Mouse (Mus musculus): ENCODE data around the gene Rad51c. TPM values are rescaled to one million over a fixed set of nuclear protein-coding genes. Genes with fewer than 3 reads are reported as not detected.
"Not testable (repeated sequence)": the region's sequence is repeated elsewhere in the genome, so short reads cannot be mapped to it uniquely, and the experiment has no call there.

Gene Rad51c
- polyA plus RNA-seq, 1 experiment from 2014 or later, result 12.3 TPM

DNA sequence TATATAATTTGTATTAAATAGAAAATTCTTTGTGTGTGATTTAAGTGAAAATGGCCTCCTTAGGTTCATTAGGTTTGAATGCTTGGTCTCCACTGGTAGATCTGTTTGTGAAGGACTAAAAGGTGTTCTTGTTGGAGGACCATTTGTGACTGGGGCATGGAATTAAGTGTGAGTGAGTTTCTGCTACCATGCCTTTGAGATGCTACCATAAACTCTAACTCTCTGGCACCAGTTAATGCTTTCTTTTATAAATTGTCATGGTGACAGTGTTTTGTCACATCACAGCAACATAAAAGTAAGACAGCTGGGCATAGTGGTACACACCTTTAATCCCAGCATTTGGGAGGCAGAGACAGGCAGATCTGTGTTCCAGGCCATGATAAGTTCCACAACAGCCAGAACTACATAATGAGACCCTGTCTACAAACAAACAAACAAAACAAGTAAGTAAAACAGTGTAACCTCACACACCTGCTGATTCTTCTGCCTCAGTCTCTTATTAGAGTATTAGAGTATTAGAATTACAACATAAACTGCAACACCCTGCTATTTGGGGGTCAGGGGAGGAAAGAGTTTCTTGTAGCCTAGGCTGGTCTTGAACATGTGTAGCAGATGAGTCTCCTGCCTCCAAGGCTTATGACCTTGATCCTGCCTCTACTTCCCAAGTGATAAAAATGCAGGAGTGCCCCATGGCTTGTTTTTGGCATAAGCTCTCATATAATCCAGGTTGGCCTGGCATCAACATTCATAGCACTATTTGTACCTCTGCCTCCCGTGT, 22.7 kb upstream of the Rad51c start:
- no peak overlapping the region for H3K4me3 ChIP-seq
- no peak for DNase-seq (ENCODE audit: low spot score)
- H3K27ac ChIP-seq, result no peak overlapping the region
- H3K27me3 ChIP-seq (ENCODE audit: insufficient read depth, poor library complexity, severe bottlenecking), result no peaks in the 10 kb centered on the region
- no peaks in the 10 kb centered on the region for H3K36me3 ChIP-seq
- H3K4me1 ChIP-seq (replicated peaks), result 0 out of 2 replicates have a peak, but pooled peaks cover 3% of the 10 kb centered on the region
- no peaks in the 10 kb centered on the region for H3K9me3 ChIP-seq
- 79% methylated on average over 1 of the region's 1 CpGs for WGBS

DNA sequence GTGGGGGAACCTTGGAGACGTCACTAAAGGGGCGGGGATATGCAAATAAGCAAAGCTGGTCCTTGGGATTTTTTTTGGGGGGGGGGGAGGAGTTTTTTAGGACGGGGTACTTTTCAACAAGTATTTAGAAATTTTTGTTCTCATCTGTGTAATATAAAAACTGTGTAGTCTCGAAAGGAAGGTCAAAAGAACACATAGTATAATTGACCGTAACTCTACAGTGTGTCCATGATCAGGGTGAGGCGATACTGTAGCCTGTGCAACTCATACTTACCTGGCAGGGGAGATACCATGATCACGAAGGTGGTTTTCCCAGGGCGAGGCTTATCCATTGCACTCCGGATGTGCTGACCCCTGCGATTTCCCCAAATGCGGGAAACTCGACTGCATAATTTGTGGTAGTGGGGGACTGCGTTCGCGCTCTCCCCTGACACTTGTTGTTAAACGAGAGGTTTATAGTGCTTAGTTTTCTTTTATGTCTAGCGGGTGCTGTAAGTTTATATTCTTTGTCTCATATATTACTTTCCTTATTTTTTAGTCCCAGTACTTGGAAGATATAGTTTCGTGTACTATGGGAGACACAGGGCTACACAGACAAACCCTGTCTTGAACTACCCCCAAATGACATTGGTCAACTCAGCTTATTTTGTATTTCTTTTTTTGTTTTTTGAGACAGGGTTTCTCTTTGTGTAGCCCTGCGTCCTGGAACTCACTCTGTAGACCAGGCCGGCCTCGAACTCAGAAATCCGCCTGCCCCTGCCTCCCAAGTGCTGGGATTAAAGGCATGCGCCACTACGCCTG, 21.9 kb upstream of the Rad51c start:
- DNase-seq (ENCODE audit: low spot score), result peak; percentile 76
- H3K4me1 ChIP-seq (replicated peaks), result peaks cover 10% of the 10 kb centered on the region
- peak overlapping the region; percentile 95 for H3K27ac ChIP-seq
- peak overlapping the region; percentile 50 for H3K4me3 ChIP-seq
- H3K36me3 ChIP-seq; H3K9me3 ChIP-seq; H3K27me3 ChIP-seq (ENCODE audit: insufficient read depth, poor library complexity, severe bottlenecking): not testable (repeated sequence)
- WGBS, result 2% methylated on average over 24 of the region's 24 CpGs

DNA sequence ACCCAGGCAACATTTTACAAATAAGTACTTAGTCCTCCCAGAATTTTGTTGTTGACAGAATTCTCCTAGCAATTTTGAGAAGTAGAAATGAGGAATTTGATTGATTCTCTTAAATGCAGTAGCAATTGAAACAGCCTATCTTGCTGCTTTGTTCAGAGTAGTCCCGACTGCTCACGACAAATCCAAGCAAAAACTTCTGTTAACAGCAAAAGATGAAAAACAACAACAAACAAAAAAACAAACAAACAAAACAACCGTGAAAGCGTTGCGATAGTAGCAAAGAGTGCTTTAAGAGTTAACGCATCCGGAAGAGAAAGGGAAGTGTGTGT, 21.3 kb upstream of the Rad51c start:
- Histone ChIP-seq H3K36me3 (no peaks in the 10 kb centered on the region), H3K27ac (peak overlapping the region; percentile 95), H3K27me3 (ENCODE audit: insufficient read depth, poor library complexity, severe bottlenecking) (no peaks in the 10 kb centered on the region), H3K9me3 (no peaks in the 10 kb centered on the region), H3K4me3 (peak overlapping the region; percentile 50), H3K4me1 (replicated peaks) (peaks cover 12% of the 10 kb centered on the region)
- DNase-seq (ENCODE audit: low spot score), result no peak
- WGBS, result 2% methylated on average over 7 of the region's 7 CpGs

DNA sequence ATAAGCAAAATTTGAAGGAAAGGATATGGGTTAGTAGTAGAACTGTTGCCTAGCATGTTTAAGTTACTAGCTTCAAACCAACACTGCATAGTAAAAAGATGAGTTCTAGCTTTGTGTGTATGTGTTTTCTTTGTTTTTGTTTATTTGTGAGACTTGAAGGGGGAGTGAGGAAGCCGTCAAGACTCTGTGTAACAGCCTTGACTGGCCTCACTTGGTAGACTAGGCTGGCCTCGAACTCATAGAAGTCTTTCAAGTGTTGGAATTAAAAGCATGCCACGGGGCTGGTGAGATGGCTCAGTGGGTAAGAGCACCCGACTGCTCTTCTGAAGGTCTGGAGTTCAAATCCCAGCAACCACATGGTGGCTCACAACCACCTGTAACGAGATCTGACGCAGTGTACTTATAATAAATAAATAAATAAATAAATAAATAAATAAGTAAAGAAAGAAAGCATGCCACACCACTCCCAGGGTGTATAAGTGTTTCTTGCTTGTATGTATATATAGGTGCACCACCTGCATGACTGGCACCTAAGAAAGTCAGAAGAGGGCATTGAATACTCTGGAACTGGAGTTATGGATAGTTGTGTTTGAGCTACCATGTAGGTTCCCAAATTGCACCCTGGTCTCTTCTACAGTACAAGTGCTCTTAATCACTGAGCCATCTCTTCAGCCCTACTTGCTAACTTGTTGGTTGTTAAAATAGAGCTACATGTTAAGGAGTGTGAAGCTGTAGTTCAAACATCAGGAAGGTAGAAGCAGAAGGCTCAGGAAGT, 19.0 kb upstream of the Rad51c start:
- 59% methylated on average over 6 of the region's 6 CpGs for WGBS
- Histone ChIP-seq H3K4me3 (no peak overlapping the region), H3K27ac (no peak overlapping the region; the same call in 1 of the 2 replicates), H3K27me3 (ENCODE audit: insufficient read depth, poor library complexity, severe bottlenecking) (no peaks in the 10 kb centered on the region), H3K9me3 (no peaks in the 10 kb centered on the region), H3K4me1 (replicated peaks) (peaks cover 12% of the 10 kb centered on the region), H3K36me3 (no peaks in the 10 kb centered on the region)
- DNase-seq (ENCODE audit: low spot score), result no peak

DNA sequence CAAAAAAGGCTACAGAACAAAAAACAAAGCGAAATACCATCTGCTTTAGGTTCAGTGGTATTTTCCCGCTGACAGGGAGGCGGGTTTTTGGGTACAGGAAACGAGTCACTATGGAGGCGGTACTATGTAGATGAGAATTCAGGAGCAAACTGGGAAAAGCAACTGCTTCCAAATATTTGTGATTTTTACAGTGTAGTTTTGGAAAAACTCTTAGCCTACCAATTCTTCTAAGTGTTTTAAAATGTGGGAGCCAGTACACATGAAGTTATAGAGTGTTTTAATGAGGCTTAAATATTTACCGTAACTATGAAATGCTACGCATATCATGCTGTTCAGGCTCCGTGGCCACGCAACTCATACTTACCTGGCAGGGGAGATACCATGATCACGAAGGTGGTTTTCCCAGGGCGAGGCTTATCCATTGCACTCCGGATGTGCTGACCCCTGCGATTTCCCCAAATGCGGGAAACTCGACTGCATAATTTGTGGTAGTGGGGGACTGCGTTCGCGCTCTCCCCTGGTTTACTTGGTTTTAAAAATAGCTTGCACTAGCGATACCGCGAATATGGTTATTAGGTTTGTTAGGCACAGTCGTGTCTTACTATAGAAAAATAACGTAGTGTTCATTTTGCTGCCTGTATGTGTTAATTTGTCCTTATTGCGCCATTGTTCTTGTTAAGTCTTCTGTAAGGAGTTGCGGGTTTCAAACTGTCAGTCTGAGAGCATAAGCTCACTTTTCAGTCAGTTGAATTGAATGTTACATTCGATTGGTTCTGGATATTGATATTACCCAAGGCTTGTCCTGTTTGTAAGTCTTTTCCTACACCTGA, 18.0 kb upstream of the Rad51c start:
- DNase-seq (ENCODE audit: low spot score), result peak; percentile 81
- under 1% methylated on average over 26 of the region's 26 CpGs for WGBS
- no peaks in the 10 kb centered on the region for H3K27me3 ChIP-seq (ENCODE audit: insufficient read depth, poor library complexity, severe bottlenecking)
- peak overlapping the region; percentile 96 for H3K27ac ChIP-seq
- peak overlapping the region; percentile 48 for H3K4me3 ChIP-seq
- H3K36me3 ChIP-seq, result no peaks in the 10 kb centered on the region
- peaks cover 12% of the 10 kb centered on the region for H3K4me1 ChIP-seq (replicated peaks)
- no peaks in the 10 kb centered on the region for H3K9me3 ChIP-seq

DNA sequence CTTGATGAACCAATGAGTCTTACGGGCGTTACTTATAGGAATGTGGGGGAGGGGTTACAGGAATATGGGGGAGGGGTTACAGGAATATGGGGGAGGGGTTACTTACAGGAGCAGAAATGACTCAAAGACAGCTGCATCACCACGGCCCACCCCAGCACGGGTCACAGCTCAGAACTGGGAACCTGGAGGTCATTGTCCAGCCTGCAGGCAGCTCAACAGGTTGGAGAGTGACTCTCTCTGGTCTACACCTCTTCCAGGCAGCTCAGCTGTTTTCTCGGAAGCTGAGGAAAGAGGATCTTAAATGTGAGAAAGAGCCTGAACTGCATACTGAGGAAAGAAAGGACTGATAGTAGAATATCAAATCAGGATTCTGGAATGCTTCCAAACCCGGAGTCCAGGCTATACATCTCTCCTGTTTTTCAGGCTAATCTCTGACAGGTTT, 17.0 kb upstream of the Rad51c start:
- 33% methylated on average over 6 of the region's 6 CpGs for WGBS
- Histone ChIP-seq H3K9me3 (no peaks in the 10 kb centered on the region), H3K36me3 (no peaks in the 10 kb centered on the region), H3K4me3 (peak overlapping the region; percentile 48), H3K27me3 (ENCODE audit: insufficient read depth, poor library complexity, severe bottlenecking) (no peaks in the 10 kb centered on the region), H3K4me1 (replicated peaks) (peaks cover 12% of the 10 kb centered on the region), H3K27ac (peak overlapping the region; percentile 96)
- peak; percentile 41 for DNase-seq (ENCODE audit: low spot score)

DNA sequence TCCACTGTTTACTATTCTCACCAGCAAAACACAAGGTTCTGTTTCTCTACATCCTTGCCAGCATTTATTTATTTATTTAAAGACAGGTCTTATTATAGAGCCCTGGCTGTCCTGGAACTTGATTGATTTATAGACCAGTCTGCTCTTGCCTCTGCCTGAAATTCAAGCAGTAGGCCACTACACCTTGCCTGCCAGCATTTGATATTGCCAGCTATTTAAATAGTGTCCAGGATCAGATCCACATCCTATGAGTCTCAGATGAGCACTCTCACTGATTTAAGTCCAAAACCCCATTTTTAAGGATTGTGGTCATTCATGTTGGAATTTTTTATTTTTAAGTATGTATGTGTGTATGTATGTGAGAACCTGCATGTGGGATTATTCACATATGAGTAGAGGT, 16.1 kb upstream of the Rad51c start:
- Histone ChIP-seq H3K27me3 (ENCODE audit: insufficient read depth, poor library complexity, severe bottlenecking) (no peaks in the 10 kb centered on the region), H3K4me1 (replicated peaks) (peaks cover 11% of the 10 kb centered on the region), H3K36me3 (no peaks in the 10 kb centered on the region), H3K9me3 (no peaks in the 10 kb centered on the region), H3K4me3 (no peak overlapping the region), H3K27ac (no peak overlapping the region)
- DNase-seq (ENCODE audit: low spot score), result no peak

DNA sequence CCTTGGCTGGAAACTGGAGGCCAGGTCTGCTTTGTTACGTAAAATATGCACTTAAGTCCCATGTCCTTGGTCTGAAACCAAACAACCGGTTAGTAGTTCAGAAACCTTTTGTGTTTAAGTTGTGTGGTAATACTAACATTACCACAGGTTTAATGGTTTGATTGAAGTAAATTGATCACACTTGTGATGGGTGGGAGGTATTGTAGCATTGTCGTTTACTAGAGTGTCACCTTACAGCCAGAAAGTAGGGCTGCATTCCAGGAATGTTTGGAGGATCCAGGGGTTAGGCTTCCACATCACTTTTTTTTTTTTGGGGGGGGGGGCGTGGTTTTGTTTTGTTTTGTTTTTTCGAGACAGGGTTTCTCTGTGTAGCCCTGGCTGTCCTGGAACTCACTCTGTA, 11.4 kb upstream of the Rad51c start:
- H3K27me3 ChIP-seq (ENCODE audit: insufficient read depth, poor library complexity, severe bottlenecking), result no peaks in the 10 kb centered on the region
- H3K4me1 ChIP-seq (replicated peaks), result no peaks in the 10 kb centered on the region
- no peaks in the 10 kb centered on the region for H3K9me3 ChIP-seq
- H3K36me3 ChIP-seq, result no peaks in the 10 kb centered on the region
- no peak overlapping the region for H3K27ac ChIP-seq
- H3K4me3 ChIP-seq, result no peak overlapping the region
- WGBS, result 61% methylated on average over 5 of the region's 5 CpGs
- no peak for DNase-seq (ENCODE audit: low spot score)

DNA sequence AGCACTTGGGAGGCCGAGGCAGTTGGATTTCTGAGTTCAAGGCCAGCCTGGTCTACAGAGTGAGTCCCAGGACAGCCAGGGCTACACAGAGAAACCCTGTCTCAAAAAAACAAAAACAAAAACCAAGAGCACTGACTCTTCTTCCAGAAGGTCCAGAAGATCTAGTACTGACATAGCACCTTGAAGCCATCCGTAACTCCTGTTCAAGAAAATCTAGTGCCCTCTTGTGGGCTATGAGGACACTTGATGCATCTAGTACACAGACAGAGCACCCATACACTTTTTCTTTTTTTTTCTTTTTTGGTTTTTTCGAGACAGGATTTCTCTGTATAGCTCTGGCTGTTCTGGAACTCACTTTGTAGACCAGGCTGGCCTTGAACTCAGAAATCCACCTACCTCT, 8.7 kb upstream of the Rad51c start:
- H3K27ac ChIP-seq; H3K9me3 ChIP-seq; H3K27me3 ChIP-seq (ENCODE audit: insufficient read depth, poor library complexity, severe bottlenecking); H3K36me3 ChIP-seq; H3K4me1 ChIP-seq (replicated peaks); H3K4me3 ChIP-seq; DNase-seq (ENCODE audit: low spot score): not testable (repeated sequence)
- 68% methylated on average over 3 of the region's 3 CpGs for WGBS

DNA sequence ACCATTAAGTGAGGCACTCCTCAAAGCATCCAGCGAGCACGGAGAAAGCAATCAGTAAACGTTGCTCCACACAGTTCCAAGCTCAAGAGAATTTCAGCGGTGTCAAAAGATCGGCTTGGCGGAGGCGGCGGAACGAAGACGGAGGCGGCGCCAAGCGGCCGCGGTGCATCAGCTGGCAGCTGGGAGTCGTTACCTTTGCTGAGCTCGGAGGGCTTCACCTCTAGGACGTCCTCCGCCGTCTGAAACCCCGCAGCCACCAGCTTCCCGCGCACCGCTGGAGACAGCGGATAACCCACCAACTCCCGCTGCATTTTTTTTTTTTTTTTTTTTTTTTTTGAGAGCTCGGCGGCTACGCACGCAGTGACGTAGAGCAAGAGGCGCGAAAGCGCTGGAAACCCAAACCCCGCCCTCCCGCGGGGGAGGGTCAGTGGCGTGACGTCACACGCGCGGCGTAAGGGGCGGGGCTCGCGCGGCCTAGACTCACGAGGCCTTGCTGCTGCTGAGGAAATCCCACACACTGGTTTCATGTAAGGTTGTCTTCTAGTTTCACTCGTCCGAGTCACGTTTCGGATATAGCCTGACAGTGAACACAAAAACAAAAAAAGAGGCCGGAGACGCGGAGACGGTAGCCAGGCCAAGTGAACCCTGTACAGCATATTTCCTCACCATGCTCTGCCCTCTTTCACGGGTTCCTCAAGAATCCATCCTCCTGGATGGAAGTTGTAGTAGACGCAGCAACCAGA, 472 bp downstream of the Rad51c start:
- Histone ChIP-seq H3K4me1 (replicated peaks) (peaks cover 12% of the 10 kb centered on the region), H3K27me3 (ENCODE audit: insufficient read depth, poor library complexity, severe bottlenecking) (no peaks in the 10 kb centered on the region), H3K9me3 (no peaks in the 10 kb centered on the region), H3K36me3 (peaks cover 21% of the 10 kb centered on the region), H3K4me3 (peak overlapping the region; percentile 71), H3K27ac (peak overlapping the region; percentile 97)
- DNase-seq (ENCODE audit: low spot score), result peak; percentile 97
- WGBS, result 2% methylated on average over 58 of the region's 58 CpGs

DNA sequence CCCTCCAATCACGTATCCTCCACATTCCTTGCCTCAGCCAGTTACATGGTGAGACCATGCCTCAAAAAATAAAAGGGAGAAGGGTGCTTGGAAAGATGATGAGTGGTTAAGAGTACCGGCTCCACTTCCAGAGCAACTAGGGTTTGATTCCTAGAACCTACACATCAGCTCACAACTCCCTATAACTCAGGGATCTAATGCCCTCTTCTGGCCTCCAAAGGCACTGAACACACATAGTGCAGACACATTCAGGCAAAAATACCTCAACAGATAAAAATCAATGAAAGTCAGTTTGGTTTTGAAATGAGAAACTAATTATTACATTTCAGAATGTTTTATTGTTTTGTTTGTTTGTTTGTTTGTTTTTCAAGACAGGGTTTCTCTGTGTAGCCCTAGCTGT, 6.4 kb downstream of the Rad51c start:
- Histone ChIP-seq H3K36me3 (peaks cover 53% of the 10 kb centered on the region), H3K9me3 (no peaks in the 10 kb centered on the region), H3K4me1 (replicated peaks) (peaks cover 1% of the 10 kb centered on the region; the same call in 1 of the 2 replicates), H3K27ac (no peak overlapping the region), H3K4me3 (no peak overlapping the region), H3K27me3 (ENCODE audit: insufficient read depth, poor library complexity, severe bottlenecking) (no peaks in the 10 kb centered on the region)
- 95% methylated on average over 2 of the region's 2 CpGs for WGBS
- no peak for DNase-seq (ENCODE audit: low spot score)

DNA sequence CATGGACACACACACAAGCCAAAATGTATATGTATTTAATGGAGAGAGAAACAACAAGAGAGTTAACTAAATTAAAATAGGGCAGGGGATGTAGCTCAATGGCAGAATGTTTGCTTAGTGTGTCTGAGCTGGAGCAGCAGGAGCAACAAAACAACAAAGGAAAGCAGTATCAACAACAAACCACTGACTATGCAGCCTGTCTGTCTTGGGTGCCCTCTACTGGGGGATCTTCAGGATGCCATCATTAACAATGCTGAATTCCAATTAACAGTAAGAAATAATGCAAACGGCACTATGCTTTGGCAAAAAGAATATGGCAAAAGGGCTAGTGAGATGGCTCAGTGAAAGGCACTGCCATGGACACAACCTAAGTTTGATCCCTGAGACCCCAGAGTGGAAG, 10.9 kb downstream of the Rad51c start:
- H3K27me3 ChIP-seq (ENCODE audit: insufficient read depth, poor library complexity, severe bottlenecking), result no peaks in the 10 kb centered on the region
- no peak overlapping the region for H3K4me3 ChIP-seq
- H3K27ac ChIP-seq, result peak overlapping the region; percentile 54; the same call in 1 of the 2 replicates
- no peaks in the 10 kb centered on the region for H3K4me1 ChIP-seq (replicated peaks)
- H3K9me3 ChIP-seq, result no peaks in the 10 kb centered on the region
- peaks cover 53% of the 10 kb centered on the region for H3K36me3 ChIP-seq
- peak; percentile 8 for DNase-seq (ENCODE audit: low spot score)
- 55% methylated on average over 1 of the region's 1 CpGs for WGBS
